Mouse (Mus musculus) gastrocnemius, adult 2 months (tissue): ENCODE results near the gene Pim3. TPM values are rescaled to one million over a fixed set of nuclear protein-coding genes. Genes with fewer than 3 reads are reported as not detected.

ENCODE experiments used
- DNase-seq: peaks from one replicate; pipeline ENCODE4 v3.0.0; 2022
- H3K27ac ChIP-seq: fragments of 200-600 bp; 2 replicates; pipeline ENCODE4 v1.8.1; 2022; ENCODE audit warnings: mild to moderate bottlenecking
- H3K4me3 ChIP-seq: fragments of 200-600 bp; 2 replicates; pipeline ENCODE4 v1.8.1; 2022; ENCODE audit warnings: mild to moderate bottlenecking, moderate library complexity
- CTCF ChIP-seq: fragments of 200-600 bp; IDR thresholded peaks from 2 replicates; pipeline ENCODE4 v1.8.1; 2022; ENCODE audit warnings: antibody characterized with exemption, mild to moderate bottlenecking, moderate library complexity
- intact Hi-C: fragments of 180-260 bp; cut with DNase I; formaldehyde crosslinking; loops from one replicate; pipeline ENCODE4 v1.15.1; 2025
- total RNA-seq, 2 experiments: library from RNA; stranded (reverse); gene quantifications; 2 replicates each; pipeline ENCODE4 v1.2.3; 2021

Pim3 gene
- total RNA-seq, 2 experiments from 2014 or later, result 34.4 to 46.6 TPM

- no peak for TF ChIP-seq CTCF
- intact Hi-C loops, result no loop called here
- H3K4me3 ChIP-seq, result no peak overlapping the region
- DNase-seq, result no peak
- no peak overlapping the region for H3K27ac ChIP-seq
These were observed 33.1 kb downstream of the Pim3 start for GRCm38 (mm10) chr15:88895119-88895518.

- H3K27ac ChIP-seq, result no peak overlapping the region
- no peak for DNase-seq
- no peak overlapping the region for H3K4me3 ChIP-seq
- intact Hi-C loops, result no loop called here
- TF ChIP-seq CTCF, result no peak
These were observed 33.9 kb downstream of the Pim3 start for GRCm38 (mm10) chr15:88895891-88896290.

- intact Hi-C loops, result no loop called here
- H3K4me3 ChIP-seq, result no peak overlapping the region
- no peak overlapping the region for H3K27ac ChIP-seq
- TF ChIP-seq CTCF, result no peak
- no peak for DNase-seq
These were observed 34.5 kb downstream of the Pim3 start for GRCm38 (mm10) chr15:88896341-88896980.

- no peak for TF ChIP-seq CTCF
- no peak overlapping the region for H3K27ac ChIP-seq
- intact Hi-C loops, result no loop called here
- no peak for DNase-seq
- no peak overlapping the region for H3K4me3 ChIP-seq
These were observed 40.4 kb downstream of the Pim3 start for GRCm38 (mm10) chr15:88902200-88902875.

- Histone ChIP-seq H3K4me3 (no peak overlapping the region), H3K27ac (no peak overlapping the region)
- intact Hi-C loops, result no loop called here
- DNase-seq, result no peak
- TF ChIP-seq CTCF, result no peak
These were observed 41.1 kb downstream of the Pim3 start for GRCm38 (mm10) chr15:88903086-88903485.

- intact Hi-C loops, result no loop called here
- TF ChIP-seq CTCF, result no peak
- Histone ChIP-seq H3K27ac (no peak overlapping the region), H3K4me3 (no peak overlapping the region)
- no peak for DNase-seq
These were observed 42.2 kb downstream of the Pim3 start for GRCm38 (mm10) chr15:88904056-88904811.

- no peak for TF ChIP-seq CTCF
- intact Hi-C loops, result no loop called here
- DNase-seq, result no peak
- no peak overlapping the region for H3K4me3 ChIP-seq
- H3K27ac ChIP-seq, result no peak overlapping the region
These were observed 44.4 kb downstream of the Pim3 start for GRCm38 (mm10) chr15:88906347-88906746.

GRCm38 (mm10) chr15:88915046-88915445, 53.1 kb downstream of the Pim3 start:
- H3K4me3 ChIP-seq, result no peak overlapping the region
- intact Hi-C loops, result no loop called here
- H3K27ac ChIP-seq, result no peak overlapping the region
- no peak for DNase-seq
- TF ChIP-seq CTCF, result no peak

Other genes starting within 250 kb of the Pim3 start
- gene Brd1, start 128.0 kb upstream of the Pim3 start, total RNA-seq, result 10 to 100 TPM; 25.0 to 25.4 TPM
- gene Zbed4, start 110.5 kb upstream of the Pim3 start, total RNA-seq, result 10 to 100 TPM; 14.1 to 15.8 TPM
- 1 to 10 TPM; 3.9 to 6.6 TPM for gene Alg12, start 42.9 kb upstream of the Pim3 start, total RNA-seq
- gene Creld2, start 42.5 kb upstream of the Pim3 start, total RNA-seq, result 10 to 100 TPM in 1 of 2 experiments, 1 to 10 TPM in 1; 8.1 to 11.6 TPM
- gene Ttll8, start 92.2 kb downstream of the Pim3 start, total RNA-seq, result not detected
- gene Mlc1, start 116.8 kb downstream of the Pim3 start, total RNA-seq, result not detected
- gene Mov10l1, start 120.7 kb downstream of the Pim3 start, total RNA-seq, result not detected
- gene Panx2, start 197.5 kb downstream of the Pim3 start, total RNA-seq, result not detected
- gene Trabd, start 212.9 kb downstream of the Pim3 start, total RNA-seq, result 10 to 100 TPM; 28.5 to 33.6 TPM
- gene Selenoo, start 226.9 kb downstream of the Pim3 start, total RNA-seq, result 10 to 100 TPM; 13.8 to 15.6 TPM